Mouse (Mus musculus): ENCODE data around the gene Thrb. TPM values are rescaled to one million over a fixed set of nuclear protein-coding genes. Genes with fewer than 3 reads are reported as not detected.

Gene Thrb
- total and polyA plus RNA-seq, 3 experiments, result not detected

- H3K27me3 ChIP-seq (ENCODE audit: control insufficient read depth in 1 of 2, insufficient read depth in 2 of 2, low read length in 2 of 2), result no peaks in the 10 kb centered on the region
- DNase-seq (ENCODE audit: low read depth, low spot score), result no peak
- H3K9me3 ChIP-seq (replicated peaks; ENCODE audit: insufficient read depth, low read length), result no peaks in the 10 kb centered on the region
- H3K9ac ChIP-seq (ENCODE audit: control insufficient read depth, low read depth, low read length, poor library complexity, severe bottlenecking), result no peak overlapping the region
- H3K27ac ChIP-seq (ENCODE audit: control insufficient read depth, low read depth, low read length), result no peak overlapping the region
- TF ChIP-seq CHD2 (IDR thresholded peaks at IDR 0.05; ENCODE audit: low read length) (no peak), KAT2A (conservative IDR thresholded peaks at IDR 0.05; ENCODE audit: low read depth, low read length) (no peak), NRF1 (IDR thresholded peaks at IDR 0.05; ENCODE audit: insufficient read depth, low read depth, low read length, poor library complexity, severe bottlenecking) (no peak), TCF12 (IDR thresholded peaks at IDR 0.05; ENCODE audit: low read depth, low read length) (no peak), E2F4 (IDR thresholded peaks at IDR 0.05; ENCODE audit: borderline replicate concordance, low read depth, low read length) (no peak), POLR2AphosphoS5 (IDR thresholded peaks at IDR 0.05; ENCODE audit: borderline replicate concordance, low read depth, low read length) (no peak), GABPA (IDR thresholded peaks at IDR 0.05; ENCODE audit: low read depth, low read length) (no peak), MEF2A (IDR thresholded peaks at IDR 0.05; ENCODE audit: extremely low read depth, insufficient replicate concordance, low read depth, low read length, poor library complexity, severe bottlenecking) (no peak), USF2 (IDR thresholded peaks at IDR 0.05; ENCODE audit: borderline replicate concordance in 1 of 2, insufficient read depth in 1 of 2, low read depth in 1 of 2, low read length in 2 of 2) (no peak), JUND (IDR thresholded peaks at IDR 0.05; ENCODE audit: low read depth, low read length) (no peak), MAX (IDR thresholded peaks at IDR 0.05; ENCODE audit: low read length) (no peak), BHLHE40 (IDR thresholded peaks at IDR 0.05; ENCODE audit: borderline replicate concordance, low read depth, low read length) (no peak), USF1 (IDR thresholded peaks at IDR 0.05; ENCODE audit: low read depth, low read length) (no peak), EP300 (IDR thresholded peaks at IDR 0.05; ENCODE audit: low read depth in 1 of 2, low read length in 2 of 2) (no peak), NELFE (IDR thresholded peaks at IDR 0.05; ENCODE audit: low read depth, low read length) (no peak), ETS1 (IDR thresholded peaks at IDR 0.05; ENCODE audit: low read depth, low read length) (no peak), POLR2AphosphoS2 (IDR thresholded peaks at IDR 0.05; ENCODE audit: low read length) (no peak), SIN3A (IDR thresholded peaks at IDR 0.05; ENCODE audit: low read length) (no peak), MYB (IDR thresholded peaks at IDR 0.05; ENCODE audit: low read depth, low read length) (no peak), CHD1 (IDR thresholded peaks at IDR 0.05; ENCODE audit: low read depth, low read length) (no peak)
- H3K4me3 ChIP-seq (ENCODE audit: control insufficient read depth in 1 of 2, insufficient read depth in 1 of 2, low read depth in 2 of 2, low read length in 2 of 2), result no peak overlapping the region
- H3K79me2 ChIP-seq (ENCODE audit: control insufficient read depth, insufficient read depth, low read length, poor library complexity), result no peaks in the 10 kb centered on the region
- no peaks in the 10 kb centered on the region for H3K4me1 ChIP-seq (ENCODE audit: control insufficient read depth in 1 of 2, insufficient read depth in 2 of 2, low read length in 2 of 2)
- no peaks in the 10 kb centered on the region for H3K36me3 ChIP-seq (ENCODE audit: control insufficient read depth in 1 of 2, insufficient read depth in 2 of 2, low read length in 2 of 2)
Observed at GRCm38 (mm10) chr14:17675214-17675613, 15.2 kb downstream of the Thrb start.

DNA sequence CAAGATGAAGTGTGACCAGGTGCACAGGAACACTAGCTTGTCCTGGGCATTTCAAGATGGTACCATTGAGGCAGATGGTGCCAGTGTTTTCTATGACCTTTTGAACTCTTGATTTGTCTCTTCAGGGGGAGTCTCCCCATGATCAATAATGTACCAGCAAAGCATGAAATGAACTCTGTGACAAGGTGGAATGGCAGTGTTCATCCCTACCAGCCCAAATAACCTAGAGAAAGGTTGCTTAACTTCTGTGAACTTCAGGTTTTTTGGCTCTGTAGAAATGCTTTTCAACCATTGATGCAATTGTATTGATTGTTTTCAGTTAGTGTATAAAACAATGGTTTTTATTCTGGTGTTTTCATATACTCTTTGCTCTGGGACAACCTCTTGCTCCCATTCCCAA is 21.4 kb downstream of the Thrb start:
- H3K4me3 ChIP-seq (ENCODE audit: control insufficient read depth in 1 of 2, insufficient read depth in 1 of 2, low read depth in 2 of 2, low read length in 2 of 2), result no peak overlapping the region
- no peaks in the 10 kb centered on the region for H3K4me1 ChIP-seq (ENCODE audit: control insufficient read depth in 1 of 2, insufficient read depth in 2 of 2, low read length in 2 of 2)
- DNase-seq (ENCODE audit: low read depth, low spot score), result no peak
- H3K36me3 ChIP-seq (ENCODE audit: control insufficient read depth in 1 of 2, insufficient read depth in 2 of 2, low read length in 2 of 2), result no peaks in the 10 kb centered on the region
- TF ChIP-seq ETS1 (IDR thresholded peaks at IDR 0.05; ENCODE audit: low read depth, low read length) (no peak), KAT2A (conservative IDR thresholded peaks at IDR 0.05; ENCODE audit: low read depth, low read length) (no peak), USF1 (IDR thresholded peaks at IDR 0.05; ENCODE audit: low read depth, low read length) (no peak), ZNF384 (IDR thresholded peaks at IDR 0.05; ENCODE audit: low read depth, low read length) (no peak)
- H3K9me3 ChIP-seq (replicated peaks; ENCODE audit: insufficient read depth, low read length), result no peaks in the 10 kb centered on the region
- H3K79me2 ChIP-seq (ENCODE audit: control insufficient read depth, insufficient read depth, low read length, poor library complexity), result no peaks in the 10 kb centered on the region
- H3K9ac ChIP-seq (ENCODE audit: control insufficient read depth, low read depth, low read length, poor library complexity, severe bottlenecking), result no peak overlapping the region
- no peaks in the 10 kb centered on the region for H3K27me3 ChIP-seq (ENCODE audit: control insufficient read depth in 1 of 2, insufficient read depth in 2 of 2, low read length in 2 of 2)
- H3K27ac ChIP-seq (ENCODE audit: control insufficient read depth, low read depth, low read length), result no peak overlapping the region
